Mouse (Mus musculus): ENCODE results near the gene Stat5a.

Gene Stat5a

GRCm38 (mm10) chr11:100904580-100905351, 45.6 kb downstream of the Stat5a start:
- DNase-seq = no peak

- no peak for DNase-seq
Observed at GRCm38 (mm10) chr11:100905929-100906328, 46.8 kb downstream of the Stat5a start.

- no peak for DNase-seq
Observed at GRCm38 (mm10) chr11:100906885-100907284, 47.7 kb downstream of the Stat5a start.

GRCm38 (mm10) chr11:100908112-100908511, 49.0 kb downstream of the Stat5a start:
- no peak for DNase-seq

- no peak for DNase-seq
Observed at GRCm38 (mm10) chr11:100908567-100908966, 49.4 kb downstream of the Stat5a start.

- no peak for DNase-seq
Observed at GRCm38 (mm10) chr11:100912401-100913155, 53.4 kb downstream of the Stat5a start.

GRCm38 (mm10) chr11:100914415-100914814, 55.3 kb downstream of the Stat5a start:
- no peak for DNase-seq

- no peak for DNase-seq
Observed at GRCm38 (mm10) chr11:100915063-100915462, 55.9 kb downstream of the Stat5a start.

GRCm38 (mm10) chr11:100916432-100916971, 57.4 kb downstream of the Stat5a start:
- DNase-seq = no peak

GRCm38 (mm10) chr11:100918007-100918406, 58.9 kb downstream of the Stat5a start:
- DNase-seq = no peak

GRCm38 (mm10) chr11:100920887-100921624, 61.9 kb downstream of the Stat5a start:
- no peak for DNase-seq

- no peak for DNase-seq
Observed at GRCm38 (mm10) chr11:100924386-100924919, 65.3 kb downstream of the Stat5a start.

- no peak for DNase-seq
Observed at GRCm38 (mm10) chr11:100927386-100927785, 68.2 kb downstream of the Stat5a start.

- no peak for DNase-seq
Observed at GRCm38 (mm10) chr11:100930611-100931010, 71.5 kb downstream of the Stat5a start.

- DNase-seq = peak in 1 of 2 experiments; percentile 53
Observed at GRCm38 (mm10) chr11:100931254-100931921, 72.2 kb downstream of the Stat5a start.
